Comparison of ENCODE assay signal across 11 mouse cellular contexts in genomic region chr15:77882297-77882696, GRCm38 (mm10). TPM values are rescaled to one million over a fixed set of nuclear protein-coding genes. Genes with fewer than 3 reads are reported as not detected.
DNase-seq lines count a peak whose midpoint lies in the region; ATAC-seq and TF ChIP-seq lines count a peak whose summit lies in the region.
"Had no signal": no experiment of that assay in that cellular context is flagged by ENCODE, and none has a peak within 500 bp of the region (broad histone marks: within the 10 kb centered on the region; RNA-seq: fewer than 3 reads in every experiment).

No protein-coding gene starts in this region.

- TF ChIP-seq RAD21 in MEL (IDR thresholded peaks at IDR 0.05; ENCODE audit: low read depth, low read length), result no peak

- H3K4me1 ChIP-seq in kidney, embryonic 14.5 days (ENCODE audit: control insufficient read depth, insufficient read depth, low read length), result peaks cover 39% of the 10 kb centered on the region
- H3K4me1 ChIP-seq in E14TG2a.4 (replicated peaks; ENCODE audit: low read depth, low read length) (peaks cover 56% of the 10 kb centered on the region), MEL (ENCODE audit: control insufficient read depth in 1 of 2, insufficient read depth in 2 of 2, low read length in 2 of 2) (peaks cover 22 to 52% of the 10 kb centered on the region in 2 experiments)
- H3K4me1 ChIP-seq in limb, embryonic 14.5 days (ENCODE audit: control insufficient read depth, insufficient read depth, low read length), result peaks cover 13% of the 10 kb centered on the region
- H3K4me1 ChIP-seq: hindbrain, embryonic 15.5 days; midbrain, embryonic 15.5 days had no signal

- TF ChIP-seq CTCF in E14TG2a.4 (conservative IDR thresholded peaks at IDR 0.05; ENCODE audit: low read length), result no peak
- no peak for TF ChIP-seq CTCF in MEL (IDR thresholded peaks at IDR 0.05 in 2 of 3, conservative IDR thresholded peaks at IDR 0.05 in 1 of 3; ENCODE audit: control insufficient read depth in 1 of 3, insufficient read depth in 1 of 3, low read depth in 2 of 3, low read length in 3 of 3, poor library complexity in 1 of 3, severe bottlenecking in 1 of 3)

- 45% methylated on average over 6 of the region's 6 CpGs for WGBS in kidney, embryonic 14.5 days
- 58% methylated on average over 6 of the region's 6 CpGs for WGBS in limb, embryonic 14.5 days

- 0 out of 2 replicates have a peak overlapping the region, but pooled peaks have one; percentile 12 for H3K9ac ChIP-seq in kidney, embryonic 14.5 days (ENCODE audit: low read depth, low read length)
- H3K9ac ChIP-seq in MEL (ENCODE audit: control insufficient read depth, low read depth, low read length, poor library complexity, severe bottlenecking), result peak overlapping the region; percentile 38; the same call in 1 of the 2 replicates
- no peak overlapping the region for H3K9ac ChIP-seq in limb, embryonic 14.5 days (ENCODE audit: low read depth, low read length, severe bottlenecking)
- H3K9ac ChIP-seq: forebrain, postnatal 0 days; hindbrain, embryonic 15.5 days; midbrain, embryonic 15.5 days had no signal

- no peaks in the 10 kb centered on the region for H3K36me3 ChIP-seq in kidney, embryonic 14.5 days (ENCODE audit: control insufficient read depth, insufficient read depth, low read length)
- H3K36me3 ChIP-seq in E14TG2a.4 (ENCODE audit: insufficient read depth, low read length), result no peaks in the 10 kb centered on the region
- H3K36me3 ChIP-seq in MEL (ENCODE audit: control insufficient read depth in 1 of 2, insufficient read depth in 2 of 2, low read length in 2 of 2), result peaks cover 0 to 35% of the 10 kb centered on the region in 2 experiments; a peak in 2 of 4 replicates
- H3K36me3 ChIP-seq in limb, embryonic 14.5 days (ENCODE audit: control insufficient read depth, insufficient read depth, low read length), result no peaks in the 10 kb centered on the region
- H3K36me3 ChIP-seq: hindbrain, embryonic 15.5 days; midbrain, embryonic 15.5 days had no signal

- TF ChIP-seq EP300 in MEL (IDR thresholded peaks at IDR 0.05; ENCODE audit: low read depth in 1 of 2, low read length in 2 of 2), result peak in 1 of 2 experiments; percentile 31; a peak in 1 of 4 replicates

- H3K79me2 ChIP-seq in MEL (ENCODE audit: control insufficient read depth, insufficient read depth, low read length, poor library complexity), result no peaks in the 10 kb centered on the region

- no peaks in the 10 kb centered on the region for H3K27me3 ChIP-seq in kidney, embryonic 14.5 days (ENCODE audit: control insufficient read depth, insufficient read depth, low read length)
- H3K27me3 ChIP-seq in E14TG2a.4 (ENCODE audit: insufficient read depth, low read length), result no peaks in the 10 kb centered on the region
- no peaks in the 10 kb centered on the region for H3K27me3 ChIP-seq in MEL (ENCODE audit: control insufficient read depth in 1 of 2, insufficient read depth in 2 of 2, low read length in 2 of 2)
- H3K27me3 ChIP-seq in limb, embryonic 14.5 days (ENCODE audit: control insufficient read depth, insufficient read depth, low read length), result no peaks in the 10 kb centered on the region
- H3K27me3 ChIP-seq: hindbrain, embryonic 15.5 days; midbrain, embryonic 15.5 days had no signal

- no peak for TF ChIP-seq POLR2A in MEL (IDR thresholded peaks at IDR 0.05; ENCODE audit: control insufficient read depth in 1 of 2, insufficient read depth in 1 of 2, low read depth in 1 of 2, low read length in 2 of 2, poor library complexity in 1 of 2)
- TF ChIP-seq POLR2A in limb, embryonic 14.5 days (IDR thresholded peaks at IDR 0.05; ENCODE audit: borderline replicate concordance, extremely low read depth, insufficient read depth, insufficient read length), result no peak

- peak overlapping the region; percentile 96 for H3K27ac ChIP-seq in kidney, embryonic 14.5 days (ENCODE audit: low read depth, low read length)
- H3K27ac ChIP-seq in MEL (ENCODE audit: control insufficient read depth, low read depth, low read length), result peak overlapping the region; percentile 92
- H3K27ac ChIP-seq in limb, embryonic 14.5 days (replicated peaks; ENCODE audit: low read depth, low read length), result no peak overlapping the region
- H3K27ac ChIP-seq: hindbrain, embryonic 15.5 days; left cerebral cortex, adult 2 months; midbrain, embryonic 15.5 days had no signal

- no peaks in the 10 kb centered on the region for H3K9me3 ChIP-seq in kidney, embryonic 14.5 days (ENCODE audit: control insufficient read depth, low read length)
- no peaks in the 10 kb centered on the region for H3K9me3 ChIP-seq in E14TG2a.4 (ENCODE audit: low read length)
- no peaks in the 10 kb centered on the region for H3K9me3 ChIP-seq in MEL (replicated peaks; ENCODE audit: insufficient read depth, low read length)
- no peaks in the 10 kb centered on the region for H3K9me3 ChIP-seq in limb, embryonic 14.5 days (ENCODE audit: control insufficient read depth, low read length)
- H3K9me3 ChIP-seq: hindbrain, embryonic 15.5 days; midbrain, embryonic 15.5 days had no signal

- H3K4me3 ChIP-seq in kidney, embryonic 14.5 days (ENCODE audit: low read length), result no peak overlapping the region
- H3K4me3 ChIP-seq in E14TG2a.4 (replicated peaks; ENCODE audit: low read length) (peak overlapping the region; percentile 63), MEL (ENCODE audit: control insufficient read depth in 1 of 2, insufficient read depth in 1 of 2, low read depth in 2 of 2, low read length in 2 of 2) (no peak overlapping the region)
- H3K4me3 ChIP-seq in limb, embryonic 14.5 days (replicated peaks; ENCODE audit: low read length), result no peak overlapping the region
- H3K4me3 ChIP-seq: hindbrain, embryonic 15.5 days; left cerebral cortex, adult 2 months; midbrain, embryonic 15.5 days had no signal

- H3K4me2 ChIP-seq in kidney, embryonic 14.5 days (replicated peaks; ENCODE audit: low read depth, low read length), result peak overlapping the region; percentile 34
- H3K4me2 ChIP-seq in limb, embryonic 14.5 days (replicated peaks; ENCODE audit: low read depth, low read length, severe bottlenecking), result no peak overlapping the region
- H3K4me2 ChIP-seq: hindbrain, embryonic 15.5 days; midbrain, embryonic 15.5 days had no signal

- no peak for DNase-seq in kidney, adult 11 months
- no peak for DNase-seq in MEL (ENCODE audit: low read depth, low spot score)
- DNase-seq in limb, embryonic 14.5 days (ENCODE audit: low spot score), result no peak
- no peak for DNase-seq in layer of hippocampus, adult 11-12 months (ENCODE audit: low spot score)
- DNase-seq: forebrain, postnatal 0 days had no signal

- peak; percentile 45 for ATAC-seq in kidney, embryonic 14.5 days (ENCODE audit: low FRiP score, low TSS enrichment)
- ATAC-seq in limb, embryonic 14.5 days (ENCODE audit: low FRiP score, low read depth), result 0 out of 2 replicates have a peak, but pooled peaks have one; percentile 6
- ATAC-seq in monocyte, adult 5-6 weeks (replicated peaks; ENCODE audit: insufficient number of reproducible peaks, low FRiP score, low TSS enrichment, poor library complexity, severe bottlenecking), result no peak
- ATAC-seq: forebrain, postnatal 0 days; midbrain, embryonic 15.5 days had no signal

TF ChIP-seq in MEL, 35 proteins besides CTCF, POLR2A, EP300 and RAD21:
- TF ChIP-seq MYC (IDR thresholded peaks at IDR 0.05; ENCODE audit: low read depth, low read length), result 0 out of 2 replicates have a peak, but pooled peaks have one; percentile 25
- TF ChIP-seq SMC3 (IDR thresholded peaks at IDR 0.05; ENCODE audit: low read depth, low read length), result no peak
- TF ChIP-seq MAX (IDR thresholded peaks at IDR 0.05; ENCODE audit: low read length), result no peak
- no peak for TF ChIP-seq NRF1 (IDR thresholded peaks at IDR 0.05; ENCODE audit: insufficient read depth, low read depth, low read length, poor library complexity, severe bottlenecking)
- no peak for TF ChIP-seq ZKSCAN1 (IDR thresholded peaks at IDR 0.05; ENCODE audit: low read depth, low read length)
- no peak for TF ChIP-seq MAFK (IDR thresholded peaks at IDR 0.05; ENCODE audit: borderline replicate concordance, low read depth, low read length)
- TF ChIP-seq CHD1 (IDR thresholded peaks at IDR 0.05; ENCODE audit: low read depth, low read length), result no peak
- peak; percentile 40 for TF ChIP-seq RCOR1 (IDR thresholded peaks at IDR 0.05; ENCODE audit: low read depth, low read length)
TF ChIP-seq in MEL: peak in this region for 2.

RNA-seq across cellular contexts. Expression of gene Myh9, which starts 40.3 kb away (rescaled TPM):
- polyA plus RNA-seq in kidney, embryonic 14.5 days (2014; fragmentation: Nextera tagmentation; extraction: Ambion mirVana), result 43.8 and 72.3 TPM in 2 replicates
- total RNA-seq in MEL (2012; rRNA removed), result 59.3 and 65.1 TPM in 2 replicates
- 100 to 1,000 TPM; 158 to 176 TPM for polyA plus RNA-seq in MEL (2012; ENCODE audit: insufficient read depth in 1 of 2, insufficient read length in 2 of 2, low read depth in 1 of 2, low replicate concordance in 2 of 2, missing spikeins in 1 of 2)
- polyA plus RNA-seq in limb, embryonic 14.5 days (2012; rRNA removed), result 38.7 and 46.7 TPM in 2 replicates
- 53.2 and 54.6 TPM in 2 replicates for polyA plus RNA-seq in limb, embryonic 14.5 days (2014; fragmentation: Nextera tagmentation; extraction: Ambion mirVana)
- total RNA-seq in monocyte, adult 5-6 weeks (2017), result 908 to 1,221 TPM (median 925 TPM) in 3 replicates

RNA-seq across cellular contexts. Expression of gene Txn2, which starts 46.5 kb away (rescaled TPM):
- polyA plus RNA-seq in kidney, embryonic 14.5 days (2014; fragmentation: Nextera tagmentation; extraction: Ambion mirVana), result 269 and 294 TPM in 2 replicates
- total RNA-seq in MEL (2012; rRNA removed), result 188 and 207 TPM in 2 replicates
- polyA plus RNA-seq in MEL (2012; ENCODE audit: insufficient read depth in 1 of 2, insufficient read length in 2 of 2, low read depth in 1 of 2, low replicate concordance in 2 of 2, missing spikeins in 1 of 2), result 100 to 1,000 TPM; 114 to 416 TPM
- 183 and 193 TPM in 2 replicates for polyA plus RNA-seq in limb, embryonic 14.5 days (2012; rRNA removed)
- 266 and 270 TPM in 2 replicates for polyA plus RNA-seq in limb, embryonic 14.5 days (2014; fragmentation: Nextera tagmentation; extraction: Ambion mirVana)
- 27.0 to 38.4 TPM (median 33.9 TPM) in 3 replicates for total RNA-seq in monocyte, adult 5-6 weeks (2017)
